Mouse (Mus musculus): ENCODE data around the gene Dclre1a.
A peak's percentile ranks its signal among the peaks of the same experiment; 100 is the strongest.

The Dclre1a gene

DNA sequence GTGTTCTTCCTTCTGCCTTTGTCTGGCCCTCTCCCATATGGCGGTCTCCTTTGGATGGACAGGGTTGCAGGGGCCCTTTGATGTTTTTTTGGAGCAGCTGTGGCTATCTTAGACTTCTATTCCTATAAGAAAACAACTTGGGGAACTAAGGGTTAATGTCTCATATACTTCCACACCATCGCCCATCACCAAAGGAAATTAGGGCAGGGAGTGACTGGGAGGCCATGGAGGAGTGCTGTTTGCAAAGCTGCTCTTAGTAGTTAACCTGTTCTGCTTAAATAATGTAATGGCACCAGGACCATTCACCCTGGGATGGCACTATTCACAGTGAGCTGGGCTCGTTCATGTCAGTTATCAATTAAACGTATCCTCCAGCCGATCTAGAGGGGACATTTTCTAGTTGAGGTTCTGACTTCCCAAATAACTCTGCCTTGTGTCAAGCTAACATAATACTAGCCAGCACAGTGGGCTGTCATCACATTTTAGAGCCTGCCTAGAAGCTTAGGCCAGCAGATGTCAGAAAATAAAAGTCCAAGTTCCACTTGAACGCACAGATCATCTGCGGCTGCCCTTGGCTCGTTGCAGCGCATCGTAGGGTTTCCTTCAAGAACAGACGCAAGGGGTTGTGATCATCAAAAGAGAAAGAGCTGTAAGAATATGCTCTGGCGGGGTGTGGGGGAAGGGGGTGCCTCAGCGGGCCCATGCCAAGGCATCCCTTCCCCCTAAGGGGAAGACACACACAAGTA, 63.2 kb downstream of the Dclre1a start:
- peak; percentile 72 for DNase-seq (ENCODE audit: low spot score)
